Mouse (Mus musculus) spleen, postnatal 36 days (tissue): ENCODE measurements around the gene Vmn2r72.

Experiments used
- DNase-seq, 2 experiments: peaks; one replicate each; pipeline ENCODE4 v3.0.0; 2022; ENCODE audit warnings: low spot score in 2 of 2, mixed read lengths in 1 of 2

Vmn2r72 gene

GRCm38 (mm10) chr7:85754997-85755396, at the start of gene Vmn2r72:
TSS of gene Vmn2r72 (minus strand) at chr7:85755097.
- DNase-seq, result no peak
